Mouse (Mus musculus): ENCODE results near the gene Rcor3. TPM values are rescaled to one million over a fixed set of nuclear protein-coding genes. Genes with fewer than 3 reads are reported as not detected.

The Rcor3 gene
- total and polyA plus RNA-seq, 2 experiments from 2014 or later = 31.2 to 50.0 TPM

GRCm38 (mm10) chr1:192090281-192090680 is 47.6 kb downstream of the Rcor3 start:
- ATAC-seq = no peak
- WGBS = 94% methylated on average over 3 of the region's 3 CpGs
- H3K36me3 ChIP-seq (ENCODE audit: insufficient read depth, low read length) = no peaks in the 10 kb centered on the region

GRCm38 (mm10) chr1:192089208-192090166 is 48.4 kb downstream of the Rcor3 start:
- 64% methylated on average over 9 of the region's 9 CpGs for WGBS
- no peak for ATAC-seq
- H3K9me3 ChIP-seq (ENCODE audit: low read length) = no peaks in the 10 kb centered on the region
- H3K4me2 ChIP-seq (ENCODE audit: low read depth, low read length) = no peak overlapping the region
- no peaks in the 10 kb centered on the region for H3K36me3 ChIP-seq (ENCODE audit: insufficient read depth, low read length)
- H3K4me3 ChIP-seq (ENCODE audit: low read length) = no peak overlapping the region
- no peak for TF ChIP-seq CTCF (IDR thresholded peaks at IDR 0.05; ENCODE audit: low read depth)
- peaks cover 10% of the 10 kb centered on the region; the same call in 1 of the 2 replicates for H3K27me3 ChIP-seq (ENCODE audit: insufficient read depth, low read length)
- no peak overlapping the region for H3K9ac ChIP-seq (replicated peaks; ENCODE audit: low read length)
- no peak for DNase-seq (ENCODE audit: low spot score)
- no peaks in the 10 kb centered on the region for H3K4me1 ChIP-seq (ENCODE audit: insufficient read depth, low read length)
- H3K27ac ChIP-seq = no peak overlapping the region

More at GRCm38 (mm10) chr1:192090281-192090680, 47.6 kb downstream of the Rcor3 start:
- Histone ChIP-seq H3K4me2 (ENCODE audit: low read depth, low read length) (no peak overlapping the region), H3K9me3 (ENCODE audit: low read length) (no peaks in the 10 kb centered on the region), H3K4me3 (ENCODE audit: low read length) (no peak overlapping the region), H3K27ac (no peak overlapping the region), H3K4me1 (ENCODE audit: insufficient read depth, low read length) (no peaks in the 10 kb centered on the region), H3K27me3 (ENCODE audit: insufficient read depth, low read length) (peaks cover 10% of the 10 kb centered on the region; the same call in 1 of the 2 replicates), H3K9ac (replicated peaks; ENCODE audit: low read length) (no peak overlapping the region)
- no peak for DNase-seq (ENCODE audit: low spot score)
- no peak for TF ChIP-seq CTCF (IDR thresholded peaks at IDR 0.05; ENCODE audit: low read depth)

GRCm38 (mm10) chr1:192088011-192088410 is 49.9 kb downstream of the Rcor3 start:
- Histone ChIP-seq H3K9ac (replicated peaks; ENCODE audit: low read length) (no peak overlapping the region), H3K27me3 (ENCODE audit: insufficient read depth, low read length) (peaks cover 10% of the 10 kb centered on the region; the same call in 1 of the 2 replicates), H3K9me3 (ENCODE audit: low read length) (no peaks in the 10 kb centered on the region), H3K4me3 (ENCODE audit: low read length) (no peak overlapping the region), H3K4me1 (ENCODE audit: insufficient read depth, low read length) (no peaks in the 10 kb centered on the region), H3K4me2 (ENCODE audit: low read depth, low read length) (no peak overlapping the region), H3K27ac (no peak overlapping the region), H3K36me3 (ENCODE audit: insufficient read depth, low read length) (no peaks in the 10 kb centered on the region)
- ATAC-seq = no peak
- DNase-seq (ENCODE audit: low spot score) = no peak
- TF ChIP-seq CTCF (IDR thresholded peaks at IDR 0.05; ENCODE audit: low read depth) = no peak
- WGBS = 72% methylated on average over 4 of the region's 4 CpGs

GRCm38 (mm10) chr1:192087098-192087497 is 50.8 kb downstream of the Rcor3 start:
- H3K9ac ChIP-seq (replicated peaks; ENCODE audit: low read length) = no peak overlapping the region
- TF ChIP-seq CTCF (IDR thresholded peaks at IDR 0.05; ENCODE audit: low read depth) = no peak

GRCm38 (mm10) chr1:192086279-192087037 is 51.4 kb downstream of the Rcor3 start:
- peaks cover 9% of the 10 kb centered on the region; the same call in 1 of the 2 replicates for H3K27me3 ChIP-seq (ENCODE audit: insufficient read depth, low read length)
- no peak for TF ChIP-seq CTCF (IDR thresholded peaks at IDR 0.05; ENCODE audit: low read depth)
- H3K9ac ChIP-seq (replicated peaks; ENCODE audit: low read length) = no peak overlapping the region
- H3K27ac ChIP-seq = no peak overlapping the region
- H3K36me3 ChIP-seq (ENCODE audit: insufficient read depth, low read length) = no peaks in the 10 kb centered on the region
- WGBS = 87% methylated on average over 12 of the region's 12 CpGs
- no peak for DNase-seq (ENCODE audit: low spot score)
- ATAC-seq = no peak
- H3K9me3 ChIP-seq (ENCODE audit: low read length) = no peaks in the 10 kb centered on the region
- H3K4me1 ChIP-seq (ENCODE audit: insufficient read depth, low read length) = no peaks in the 10 kb centered on the region
- no peak overlapping the region for H3K4me3 ChIP-seq (ENCODE audit: low read length)
- no peak overlapping the region for H3K4me2 ChIP-seq (ENCODE audit: low read depth, low read length)

More at GRCm38 (mm10) chr1:192087098-192087497, 50.8 kb downstream of the Rcor3 start:
- H3K4me1 ChIP-seq (ENCODE audit: insufficient read depth, low read length) = no peaks in the 10 kb centered on the region
- H3K36me3 ChIP-seq (ENCODE audit: insufficient read depth, low read length) = no peaks in the 10 kb centered on the region
- no peaks in the 10 kb centered on the region for H3K9me3 ChIP-seq (ENCODE audit: low read length)
- ATAC-seq (no peak), DNase-seq (ENCODE audit: low spot score) (no peak)
- WGBS = 87% methylated on average over 4 of the region's 4 CpGs
- no peak overlapping the region for H3K27ac ChIP-seq
- H3K4me3 ChIP-seq (ENCODE audit: low read length) = no peak overlapping the region
- H3K27me3 ChIP-seq (ENCODE audit: insufficient read depth, low read length) = peaks cover 10% of the 10 kb centered on the region; the same call in 1 of the 2 replicates
- H3K4me2 ChIP-seq (ENCODE audit: low read depth, low read length) = no peak overlapping the region

GRCm38 (mm10) chr1:192085218-192085617 is 52.6 kb downstream of the Rcor3 start:
- no peak for DNase-seq (ENCODE audit: low spot score)
- TF ChIP-seq CTCF (IDR thresholded peaks at IDR 0.05; ENCODE audit: low read depth) = no peak
- no peaks in the 10 kb centered on the region for H3K4me1 ChIP-seq (ENCODE audit: insufficient read depth, low read length)
- no peak for ATAC-seq
- H3K9ac ChIP-seq (replicated peaks; ENCODE audit: low read length) = no peak overlapping the region
- H3K4me3 ChIP-seq (ENCODE audit: low read length) = no peak overlapping the region
- H3K27ac ChIP-seq = no peak overlapping the region
- no peaks in the 10 kb centered on the region for H3K36me3 ChIP-seq (ENCODE audit: insufficient read depth, low read length)
- WGBS = 93% methylated on average over 10 of the region's 10 CpGs
- no peaks in the 10 kb centered on the region for H3K9me3 ChIP-seq (ENCODE audit: low read length)
- H3K4me2 ChIP-seq (ENCODE audit: low read depth, low read length) = no peak overlapping the region
- no peaks in the 10 kb centered on the region for H3K27me3 ChIP-seq (ENCODE audit: insufficient read depth, low read length)
